Mouse (Mus musculus): Measurements from ENCODE around the gene Maged2.

DNA sequence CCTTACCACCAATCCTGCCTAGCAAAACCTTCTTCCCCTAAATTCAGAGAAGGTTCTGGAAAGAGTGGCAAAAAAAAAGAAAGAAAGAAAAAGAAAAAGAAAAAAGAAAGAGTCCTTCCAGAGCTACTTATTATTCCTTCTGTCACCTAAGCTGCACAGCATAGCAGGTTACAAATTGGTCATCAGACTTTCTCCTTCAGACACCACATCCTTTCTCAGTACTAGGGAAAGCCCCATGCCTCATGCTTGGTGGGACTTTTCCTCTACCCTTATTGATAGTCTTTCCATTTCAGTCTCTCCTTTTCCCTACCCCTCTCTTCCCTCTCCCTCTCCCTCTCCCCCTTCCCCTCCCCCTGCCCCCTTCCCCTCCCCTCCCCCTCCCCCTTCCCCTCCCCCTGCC, 3.1 kb upstream of the Maged2 start:
- TF ChIP-seq POLR2A (IDR thresholded peaks at IDR 0.05; ENCODE audit: control insufficient read depth, low read depth, low read length) (no peak), CTCF (IDR thresholded peaks at IDR 0.05; ENCODE audit: control insufficient read depth, insufficient read depth, insufficient replicate concordance, low read depth, low read length) (no peak)

Data from testis, adult 2 months (tissue).